9 mouse cellular contexts compared by ENCODE assay signal in the genomic region with DNA sequence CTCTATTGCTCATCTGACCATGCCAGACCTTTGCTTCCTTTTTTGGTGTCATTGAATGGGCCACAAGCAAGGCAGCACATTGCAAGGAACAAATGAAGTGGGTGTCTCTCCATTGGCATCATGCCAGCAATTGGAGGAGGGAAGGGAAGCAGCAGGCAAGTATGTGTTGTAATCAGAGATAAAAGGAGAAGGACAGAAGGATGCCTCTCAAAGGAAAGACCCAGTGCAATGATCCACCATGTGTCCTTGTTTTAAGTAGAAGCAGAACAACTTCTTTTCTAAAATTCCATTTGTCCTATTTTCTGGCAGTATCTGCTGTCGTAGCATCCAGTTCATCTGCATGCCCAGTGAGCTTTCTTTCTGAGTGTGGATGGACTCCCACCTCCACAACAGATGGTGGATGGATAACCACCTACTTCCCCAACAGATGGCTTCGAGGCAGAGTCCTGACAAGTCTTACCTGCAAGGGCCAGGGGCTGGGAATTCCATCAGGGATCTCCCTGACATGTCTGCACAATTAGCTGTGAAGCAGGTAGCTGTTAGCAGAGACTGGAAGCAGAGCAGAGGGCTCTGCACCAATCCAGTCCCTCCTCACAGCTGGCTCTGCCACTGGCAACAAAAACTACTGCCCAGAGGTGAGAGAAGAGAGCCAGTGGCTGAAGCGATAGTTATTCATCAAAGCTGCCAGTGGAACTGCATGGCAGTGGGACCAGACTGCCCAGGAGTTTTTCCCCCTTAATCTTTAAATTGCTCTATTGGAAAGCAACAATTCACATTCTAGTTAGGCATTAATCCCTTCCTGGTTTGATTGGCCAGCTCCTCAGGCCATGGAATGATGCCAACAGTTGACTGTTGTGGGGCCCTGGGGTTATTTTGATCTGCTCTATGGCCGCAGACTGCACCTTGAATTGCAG.
DNase-seq lines count a peak whose midpoint lies in the region; ATAC-seq lines count a peak whose summit lies in the region.
"Had no signal": no experiment of that assay in that cellular context is flagged by ENCODE, and none has a peak within 500 bp of the region (broad histone marks: within the 10 kb centered on the region; RNA-seq: fewer than 3 reads in every experiment).

No protein-coding gene starts in this region.

- no peak overlapping the region for H3K4me3 ChIP-seq in forebrain, embryonic 13.5 days
- H3K4me3 ChIP-seq: lung, embryonic 15.5 days had no signal

- peak; percentile 19 to 57 for DNase-seq in frontal cortex, postnatal 36 days (ENCODE audit: low spot score in 2 of 2)
- DNase-seq in frontal cortex, postnatal 10 days (ENCODE audit: low spot score in 2 of 2) = no peak
- peak; percentile 21 for DNase-seq in NIH3T3 (ENCODE audit: low read depth)
- peak; percentile 31 for DNase-seq in large intestine, adult 2 months (ENCODE audit: low read depth, low spot score)
- DNase-seq in gastrocnemius, adult 18-20 months (ENCODE audit: low spot score) = no peak
- DNase-seq in testis, postnatal 14 days (ENCODE audit: low spot score) = no peak

- H3K4me2 ChIP-seq in forebrain, embryonic 13.5 days = no peak overlapping the region
- H3K4me2 ChIP-seq: lung, embryonic 15.5 days had no signal

- no peak overlapping the region for H3K9ac ChIP-seq in forebrain, embryonic 13.5 days
- H3K9ac ChIP-seq: lung, embryonic 15.5 days had no signal

- H3K27ac ChIP-seq in forebrain, embryonic 13.5 days = no peak overlapping the region
- H3K27ac ChIP-seq: lung, embryonic 15.5 days had no signal

- WGBS in forebrain, embryonic 13.5 days = 37% methylated on average over 4 of the region's 4 CpGs
- 30% methylated on average over 4 of the region's 4 CpGs for WGBS in large intestine, adult 2 months

- ATAC-seq in forebrain, embryonic 13.5 days = peak; percentile 51
- peak; percentile 15; the same call in 1 of the 2 replicates for ATAC-seq in megakaryocyte, adult 5-6 weeks (ENCODE audit: poor library complexity, severe bottlenecking)

- H3K9me3 ChIP-seq in forebrain, embryonic 13.5 days (replicated peaks) = no peaks in the 10 kb centered on the region
- H3K9me3 ChIP-seq: lung, embryonic 15.5 days had no signal

- peaks cover 13% of the 10 kb centered on the region for H3K4me1 ChIP-seq in forebrain, embryonic 13.5 days

- H3K27me3 ChIP-seq in forebrain, embryonic 13.5 days = no peaks in the 10 kb centered on the region
- H3K27me3 ChIP-seq: lung, embryonic 15.5 days had no signal

- H3K36me3 ChIP-seq in forebrain, embryonic 13.5 days (ENCODE audit: poor library complexity, severe bottlenecking) = no peaks in the 10 kb centered on the region
- H3K36me3 ChIP-seq: lung, embryonic 15.5 days had no signal

Comparison
In these comparisons a context has a peak if more than half of its experiments do, and no peak if none do; other contexts are left out.
1. DNase-seq: peak in frontal cortex, postnatal 36 days (2 of 2), NIH3T3 (single experiment) and large intestine, adult 2 months (single experiment); none in frontal cortex, postnatal 10 days (0 of 2), gastrocnemius, adult 18-20 months (single experiment) and testis, postnatal 14 days (single experiment).